Mouse (Mus musculus) liver, postnatal 0 days (tissue): ENCODE data around the gene Adora1. TPM values are rescaled to one million over a fixed set of nuclear protein-coding genes. Genes with fewer than 3 reads are reported as not detected.

Source experiments
- ATAC-seq: fragments of 200-750 bp; cut with Nextera tagmentation; 2 replicates; pipeline ENCODE4 v1.8.0; 2017; ENCODE audit warnings: mild to moderate bottlenecking, moderate library complexity
- DNase-seq: peaks from one replicate; pipeline ENCODE4 v3.0.0-alpha.2; 2016
- H3K27ac ChIP-seq: fragments of 300-500 bp; sonication (generic); 2 replicates; pipeline ENCODE4 v1.5.1; 2014; ENCODE audit warnings: antibody characterized with exemption, moderate library complexity, mild to moderate bottlenecking, low read depth
- H3K27me3 ChIP-seq: fragments of 300-500 bp; sonication (generic); 2 replicates; pipeline ENCODE4 v1.6.1; 2014; ENCODE audit warnings: low read length, control low read depth, mixed read lengths; ENCODE audit not compliant: insufficient read depth
- H3K36me3 ChIP-seq: fragments of 300-500 bp; sonication (generic); replicated peaks from 2 replicates; pipeline ENCODE4 v1.6.1; 2014; ENCODE audit warnings: mild to moderate bottlenecking, control low read depth, low read length, moderate library complexity, mixed read lengths; ENCODE audit not compliant: insufficient read depth
- H3K4me1 ChIP-seq: fragments of 300-500 bp; sonication (generic); 2 replicates; pipeline ENCODE4 v1.6.1; 2014; ENCODE audit warnings: antibody characterized with exemption, mild to moderate bottlenecking, control low read depth; ENCODE audit not compliant: insufficient read depth
- H3K4me2 ChIP-seq: fragments of 300-500 bp; sonication (generic); 2 replicates; pipeline ENCODE4 v1.6.1; 2014; ENCODE audit warnings: low read depth, mild to moderate bottlenecking, low read length, moderate library complexity, mixed read lengths
- H3K4me3 ChIP-seq: fragments of 300-500 bp; sonication (generic); 2 replicates; pipeline ENCODE4 v1.5.1; 2014; ENCODE audit warnings: low read depth, low read length
- H3K9ac ChIP-seq: fragments of 300-500 bp; sonication (generic); replicated peaks from 2 replicates; pipeline ENCODE4 v1.6.1; 2014; ENCODE audit warnings: mild to moderate bottlenecking, moderate library complexity
- H3K9me3 ChIP-seq: fragments of 300-500 bp; sonication (generic); 2 replicates; pipeline ENCODE4 v1.6.1; 2016; ENCODE audit warnings: mild to moderate bottlenecking, control low read depth, low read length, mixed read lengths
- CTCF ChIP-seq: sonication (generic); IDR thresholded peaks from 2 replicates; pipeline ENCODE4 v1.5.1; 2016; ENCODE audit warnings: antibody characterized with exemption, low read depth
- EP300 ChIP-seq: IDR thresholded peaks from 2 replicates; pipeline ENCODE4 v1.6.1; 2016; ENCODE audit warnings: antibody characterized with exemption, low read depth, mild to moderate bottlenecking
- WGBS: fragments of 180-500 bp; shearing (Covaris S2); extraction: QIAGEN DNeasy Blood & Tissue Kit; methylation state at CpG from one replicate; pipeline ENCODE4 v1.1.7; 2014; ENCODE audit not compliant: insufficient replicate concordance; 5-methylcytosine and 5-hydroxymethylcytosine counted together
- polyA plus RNA-seq: library from polyadenylated mRNA; unstranded; fragments of >200 nt; fragmentation: Nextera tagmentation; extraction: Ambion mirVana; gene quantifications from 2 replicates; pipeline ENCODE4 v1.2.1, GENCODE M21; 2015

Adora1 gene
- polyA plus RNA-seq, 1 experiment from 2014 or later: 8.3 TPM

GRCm38 (mm10) chr1:134233681-134234454, 1.4 kb downstream of the Adora1 start:
- peak overlapping the region; percentile 45 for H3K4me3 ChIP-seq

GRCm38 (mm10) chr1:134232778-134233531, 2.3 kb downstream of the Adora1 start:
- no peaks in the 10 kb centered on the region for H3K36me3 ChIP-seq
- H3K27ac ChIP-seq: peak overlapping the region; percentile 57
- no peak for TF ChIP-seq CTCF
- TF ChIP-seq EP300: no peak
- WGBS: 47% methylated on average over 12 of the region's 12 CpGs
- H3K9ac ChIP-seq: peak overlapping the region; percentile 58
- ATAC-seq: peak; percentile 26
- H3K27me3 ChIP-seq: peaks cover 26% of the 10 kb centered on the region
- H3K4me2 ChIP-seq: peak overlapping the region; percentile 63
- DNase-seq: peak; percentile 52
- peaks cover 31% of the 10 kb centered on the region for H3K4me1 ChIP-seq
- no peaks in the 10 kb centered on the region for H3K9me3 ChIP-seq
- peak overlapping the region; percentile 45 for H3K4me3 ChIP-seq

More at GRCm38 (mm10) chr1:134233681-134234454, 1.4 kb downstream of the Adora1 start:
- H3K27ac ChIP-seq: peak overlapping the region; percentile 57; the same call in 1 of the 2 replicates
- H3K4me1 ChIP-seq: peaks cover 35% of the 10 kb centered on the region
- H3K36me3 ChIP-seq: no peaks in the 10 kb centered on the region
- peaks cover 26% of the 10 kb centered on the region for H3K27me3 ChIP-seq
- TF ChIP-seq CTCF: no peak
- no peak for TF ChIP-seq EP300
- no peak for ATAC-seq
- peak overlapping the region; percentile 58 for H3K9ac ChIP-seq
- peak overlapping the region; percentile 63 for H3K4me2 ChIP-seq
- 47% methylated on average over 19 of the region's 19 CpGs for WGBS
- no peak for DNase-seq
- H3K9me3 ChIP-seq: no peaks in the 10 kb centered on the region

- TF ChIP-seq CTCF (no peak), EP300 (no peak)
- Histone ChIP-seq H3K9ac (peak overlapping the region; percentile 58), H3K9me3 (no peaks in the 10 kb centered on the region), H3K4me2 (peak overlapping the region; percentile 63), H3K4me3 (no peak overlapping the region), H3K27me3 (peaks cover 26% of the 10 kb centered on the region), H3K27ac (peak overlapping the region; percentile 45), H3K36me3 (no peaks in the 10 kb centered on the region), H3K4me1 (peaks cover 28% of the 10 kb centered on the region)
- ATAC-seq (no peak), DNase-seq (no peak)
- WGBS: 77% methylated on average over 8 of the region's 8 CpGs
Observed at GRCm38 (mm10) chr1:134232326-134232725, 2.9 kb downstream of the Adora1 start.

GRCm38 (mm10) chr1:134231681-134232080, 3.5 kb downstream of the Adora1 start:
- WGBS: 51% methylated on average over 3 of the region's 3 CpGs
- Histone ChIP-seq H3K4me3 (no peak overlapping the region), H3K9ac (no peak overlapping the region), H3K9me3 (no peaks in the 10 kb centered on the region), H3K4me1 (peaks cover 24% of the 10 kb centered on the region), H3K27ac (no peak overlapping the region), H3K4me2 (no peak overlapping the region), H3K36me3 (no peaks in the 10 kb centered on the region), H3K27me3 (peaks cover 26% of the 10 kb centered on the region)
- DNase-seq: no peak
- no peak for ATAC-seq
- TF ChIP-seq EP300: no peak
- no peak for TF ChIP-seq CTCF

- WGBS: 66% methylated on average over 3 of the region's 3 CpGs
- Histone ChIP-seq H3K4me1 (peaks cover 23% of the 10 kb centered on the region), H3K4me3 (no peak overlapping the region), H3K9me3 (no peaks in the 10 kb centered on the region), H3K27ac (no peak overlapping the region), H3K27me3 (peaks cover 23% of the 10 kb centered on the region), H3K9ac (no peak overlapping the region), H3K36me3 (no peaks in the 10 kb centered on the region), H3K4me2 (no peak overlapping the region)
- TF ChIP-seq CTCF: no peak
- no peak for TF ChIP-seq EP300
- DNase-seq (no peak), ATAC-seq (no peak)
Observed at GRCm38 (mm10) chr1:134231270-134231669, 4.0 kb downstream of the Adora1 start.

GRCm38 (mm10) chr1:134230638-134231228, 4.5 kb downstream of the Adora1 start:
- Histone ChIP-seq H3K4me3 (no peak overlapping the region), H3K36me3 (no peaks in the 10 kb centered on the region), H3K27ac (no peak overlapping the region), H3K4me1 (peaks cover 19% of the 10 kb centered on the region), H3K4me2 (no peak overlapping the region), H3K9me3 (no peaks in the 10 kb centered on the region), H3K27me3 (peaks cover 19% of the 10 kb centered on the region), H3K9ac (no peak overlapping the region)
- ATAC-seq (no peak), DNase-seq (no peak)
- WGBS: 79% methylated on average over 10 of the region's 10 CpGs
- TF ChIP-seq EP300 (no peak), CTCF (no peak)
